Mouse (Mus musculus): Measurements from ENCODE around the gene Armh4. TPM values are rescaled to one million over a fixed set of nuclear protein-coding genes. Genes with fewer than 3 reads are reported as not detected.

Armh4 gene
- total and polyA plus RNA-seq, 3 experiments = not detected

- dilution Hi-C loops (cut with MboI; ENCODE audit: extremely low pct_ligation_motif_present, extremely low pct_unique_long_range_greater_than_20kb, low sequenced_read_pairs) (no loop called here), in situ Hi-C loops (cut with MboI; ENCODE audit: low pct_ligation_motif_present, low pct_unique_long_range_greater_than_20kb, low sequenced_read_pairs) (loop anchor here (25.0 kb wide), 1 partner anchor 501 kb away; the partner anchor contains the start of gene ccdc198)
- Histone ChIP-seq H3K79me2 (replicated peaks; ENCODE audit: control insufficient read depth, extremely low read depth, insufficient read depth, poor library complexity, severe bottlenecking) (no peaks in the 10 kb centered on the region), H3K4me2 (ENCODE audit: insufficient read depth, low read depth, poor library complexity, severe bottlenecking) (no peak overlapping the region), H3K36me3 (replicated peaks in 1 of 2; ENCODE audit: control insufficient read depth in 1 of 2, insufficient read depth in 1 of 2, low read length in 1 of 2) (no peaks in the 10 kb centered on the region), H3K9ac (ENCODE audit: insufficient read depth, low read depth) (no peak overlapping the region), H3K4me1 (ENCODE audit: control insufficient read depth in 1 of 2, insufficient read depth in 2 of 2) (peaks cover 0 to 7% of the 10 kb centered on the region in 2 experiments; a peak in 1 of 4 replicates), H3K27me3 (replicated peaks) (no peaks in the 10 kb centered on the region), H3K9me3 (replicated peaks; ENCODE audit: low read length) (no peaks in the 10 kb centered on the region), H3K4me3 (replicated peaks in 1 of 3; ENCODE audit: low read depth in 2 of 3, low read length in 2 of 3, poor library complexity in 1 of 3) (no peak overlapping the region), H3K27ac (ENCODE audit: insufficient read depth, low read depth) (no peak overlapping the region)
- TF ChIP-seq MAZ (IDR thresholded peaks at IDR 0.05; ENCODE audit: low read depth, low read length) = no peak
- TF ChIP-seq JUND (conservative IDR thresholded peaks at IDR 0.05; ENCODE audit: low read depth, low read length) = no peak
- TF ChIP-seq ETS1 (conservative IDR thresholded peaks at IDR 0.05; ENCODE audit: low read depth, low read length) = no peak
- TF ChIP-seq CTCF (conservative IDR thresholded peaks at IDR 0.05 in 1 of 2, IDR thresholded peaks at IDR 0.05 in 1 of 2; ENCODE audit: low read depth in 2 of 2, low read length in 2 of 2) = no peak
- DNase-seq (ENCODE audit: extremely low read depth) = no peak
Measured at GRCm38 (mm10) chr14:49738441-49739088, 44.6 kb downstream of the Armh4 start.

GRCm38 (mm10) chr14:49733950-49734349 is 49.2 kb downstream of the Armh4 start:
- DNase-seq (ENCODE audit: extremely low read depth) = peak; percentile 42
- in situ Hi-C loops (cut with MboI; ENCODE audit: low pct_ligation_motif_present, low pct_unique_long_range_greater_than_20kb, low sequenced_read_pairs) = loop anchor here (25.0 kb wide), 1 partner anchor 497 kb away; the partner anchor contains the start of gene ccdc198
- no peaks in the 10 kb centered on the region for H3K27me3 ChIP-seq (replicated peaks)
- no peaks in the 10 kb centered on the region for H3K9me3 ChIP-seq (replicated peaks; ENCODE audit: low read length)
- no peaks in the 10 kb centered on the region for H3K36me3 ChIP-seq (replicated peaks in 1 of 2; ENCODE audit: control insufficient read depth in 1 of 2, insufficient read depth in 1 of 2, low read length in 1 of 2)
- no peak overlapping the region for H3K4me3 ChIP-seq (replicated peaks in 1 of 3; ENCODE audit: low read depth in 2 of 3, low read length in 2 of 3, poor library complexity in 1 of 3)
- no peak overlapping the region for H3K9ac ChIP-seq (ENCODE audit: insufficient read depth, low read depth)
- H3K27ac ChIP-seq (ENCODE audit: insufficient read depth, low read depth) = no peak overlapping the region
- H3K4me1 ChIP-seq (ENCODE audit: control insufficient read depth in 1 of 2, insufficient read depth in 2 of 2) = peaks cover 0 to 7% of the 10 kb centered on the region in 2 experiments; a peak in 1 of 4 replicates
- H3K79me2 ChIP-seq (replicated peaks; ENCODE audit: control insufficient read depth, extremely low read depth, insufficient read depth, poor library complexity, severe bottlenecking) = no peaks in the 10 kb centered on the region
- dilution Hi-C loops (cut with MboI; ENCODE audit: extremely low pct_ligation_motif_present, extremely low pct_unique_long_range_greater_than_20kb, low sequenced_read_pairs) = no loop called here
- H3K4me2 ChIP-seq (ENCODE audit: insufficient read depth, low read depth, poor library complexity, severe bottlenecking) = no peak overlapping the region
- TF ChIP-seq PAX5 (IDR thresholded peaks at IDR 0.05; ENCODE audit: low read length) (no peak), POLR2AphosphoS2 (IDR thresholded peaks at IDR 0.05; ENCODE audit: low read depth, low read length) (no peak), MYC (IDR thresholded peaks at IDR 0.05; ENCODE audit: low read depth, low read length) (no peak), NELFE (IDR thresholded peaks at IDR 0.05; ENCODE audit: low read depth, low read length) (no peak), SMC3 (IDR thresholded peaks at IDR 0.05; ENCODE audit: low read depth, low read length) (no peak), UBTF (IDR thresholded peaks at IDR 0.05; ENCODE audit: low read depth, low read length) (no peak), RAD21 (IDR thresholded peaks at IDR 0.05; ENCODE audit: low read depth, low read length) (peak; percentile 52), CTCF (conservative IDR thresholded peaks at IDR 0.05 in 1 of 2, IDR thresholded peaks at IDR 0.05 in 1 of 2; ENCODE audit: low read depth in 2 of 2, low read length in 2 of 2) (peak; percentile 15 to 38; a peak in 2 of 4 replicates)

- Histone ChIP-seq H3K4me2 (ENCODE audit: insufficient read depth, low read depth, poor library complexity, severe bottlenecking) (no peak overlapping the region), H3K4me3 (replicated peaks in 1 of 3; ENCODE audit: low read depth in 2 of 3, low read length in 2 of 3, poor library complexity in 1 of 3) (no peak overlapping the region), H3K4me1 (ENCODE audit: control insufficient read depth in 1 of 2, insufficient read depth in 2 of 2) (no peaks in the 10 kb centered on the region), H3K36me3 (replicated peaks in 1 of 2; ENCODE audit: control insufficient read depth in 1 of 2, insufficient read depth in 1 of 2, low read length in 1 of 2) (no peaks in the 10 kb centered on the region), H3K9ac (ENCODE audit: insufficient read depth, low read depth) (no peak overlapping the region), H3K79me2 (replicated peaks; ENCODE audit: control insufficient read depth, extremely low read depth, insufficient read depth, poor library complexity, severe bottlenecking) (no peaks in the 10 kb centered on the region), H3K27ac (ENCODE audit: insufficient read depth, low read depth) (no peak overlapping the region), H3K9me3 (replicated peaks; ENCODE audit: low read length) (no peaks in the 10 kb centered on the region), H3K27me3 (replicated peaks) (no peaks in the 10 kb centered on the region)
- DNase-seq (ENCODE audit: extremely low read depth) = peak; percentile 17
- in situ Hi-C loops (cut with MboI; ENCODE audit: low pct_ligation_motif_present, low pct_unique_long_range_greater_than_20kb, low sequenced_read_pairs) (no loop called here), dilution Hi-C loops (cut with MboI; ENCODE audit: extremely low pct_ligation_motif_present, extremely low pct_unique_long_range_greater_than_20kb, low sequenced_read_pairs) (no loop called here)
- TF ChIP-seq RAD21 (IDR thresholded peaks at IDR 0.05; ENCODE audit: low read depth, low read length) (peak; percentile 38), ZKSCAN1 (IDR thresholded peaks at IDR 0.05; ENCODE audit: borderline replicate concordance, low read depth, low read length) (no peak), CTCF (conservative IDR thresholded peaks at IDR 0.05 in 1 of 2, IDR thresholded peaks at IDR 0.05 in 1 of 2; ENCODE audit: low read depth in 2 of 2, low read length in 2 of 2) (0 out of 4 replicates have a peak, but pooled peaks of 1 of the 2 experiments have one; percentile 23), E2F4 (IDR thresholded peaks at IDR 0.05; ENCODE audit: insufficient replicate concordance, low read depth, low read length) (no peak)
Measured at GRCm38 (mm10) chr14:49723361-49724054, 59.7 kb downstream of the Armh4 start.

All from CH12.LX (cell line).